Mouse (Mus musculus): ENCODE measurements around the gene Ttll3. TPM values are rescaled to one million over a fixed set of nuclear protein-coding genes. Genes with fewer than 3 reads are reported as not detected.

The Ttll3 gene
- total RNA-seq, 2 experiments from 2014 or later = 15.5 to 23.2 TPM

DNA sequence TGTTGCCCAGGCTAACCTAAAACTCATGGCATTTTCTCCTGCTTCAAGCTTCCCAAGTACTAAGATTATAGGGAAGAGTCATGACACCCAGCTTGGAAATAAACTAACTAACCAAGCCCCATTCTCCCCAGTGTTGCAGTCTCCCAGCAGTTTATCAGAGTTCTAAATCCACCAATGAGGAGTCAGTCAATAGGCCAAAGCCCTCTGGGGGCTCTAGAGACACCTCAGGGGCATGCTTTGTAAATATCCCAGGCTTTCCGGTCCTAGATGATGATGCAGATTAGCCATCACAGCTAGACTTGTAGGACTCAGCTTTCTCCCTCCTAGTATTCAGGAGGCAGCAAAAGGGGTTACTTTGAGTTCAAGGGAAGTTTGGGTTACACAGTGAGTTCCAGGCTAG is 20.9 kb downstream of the Ttll3 start:
- no peak for DNase-seq (ENCODE audit: low spot score in 2 of 2)

GRCm38 (mm10) chr6:113416416-113416815 is 27.4 kb downstream of the Ttll3 start:
- Histone ChIP-seq H3K27ac (peak overlapping the region; percentile 93; the same call in 1 of the 2 replicates), H3K4me3 (no peak overlapping the region; the same call in 1 of the 2 replicates)
- DNase-seq (ENCODE audit: low spot score in 2 of 2) = no peak
- no peak for TF ChIP-seq CTCF (conservative IDR thresholded peaks at IDR 0.05)

More for the DNA sequence above, 20.9 kb downstream of the Ttll3 start:
- Histone ChIP-seq H3K4me3 (no peak overlapping the region), H3K27ac (no peak overlapping the region)
- TF ChIP-seq CTCF (conservative IDR thresholded peaks at IDR 0.05) = no peak

GRCm38 (mm10) chr6:113418441-113419198 is 29.6 kb downstream of the Ttll3 start:
- no peak for DNase-seq (ENCODE audit: low spot score in 2 of 2)
- no peak for TF ChIP-seq CTCF (conservative IDR thresholded peaks at IDR 0.05)
- peak overlapping the region; percentile 93 for H3K27ac ChIP-seq
- peak overlapping the region; percentile 65 for H3K4me3 ChIP-seq

- peak within 1 kb of the TSS; percentile 65 for H3K4me3 ChIP-seq
- no peak for TF ChIP-seq CTCF (conservative IDR thresholded peaks at IDR 0.05)
- DNase-seq (ENCODE audit: low spot score in 2 of 2) = peak; percentile 97 to 99
- H3K27ac ChIP-seq = peak within 1 kb of the TSS; percentile 93
Measured at GRCm38 (mm10) chr6:113419199-113419587, 30.1 kb downstream of the Ttll3 start, which contains the start of gene Rpusd3. Gene Rpusd3 (minus strand): TSS chr6:113419340.

DNA sequence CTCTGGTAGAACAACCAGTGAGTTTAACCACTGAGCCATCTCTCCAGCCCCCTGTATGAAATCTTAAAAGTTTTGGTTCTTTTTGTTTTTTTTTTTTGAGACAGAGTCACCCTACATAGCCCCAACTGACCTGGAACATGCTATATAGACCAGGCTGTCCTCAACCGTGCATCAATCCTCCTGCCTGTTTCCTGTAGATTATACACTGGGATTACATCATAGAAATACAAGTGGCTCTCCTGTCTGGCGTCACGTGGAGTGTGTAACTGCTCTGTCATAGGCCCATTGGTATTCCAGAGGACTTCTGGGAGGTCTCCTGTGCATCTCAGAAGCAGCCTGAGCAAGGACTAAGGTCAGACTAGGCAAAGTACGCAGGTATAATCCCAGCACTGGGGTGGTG is 33.9 kb downstream of the Ttll3 start:
- no peak overlapping the region for H3K27ac ChIP-seq
- no peak for DNase-seq (ENCODE audit: low spot score in 2 of 2)
- TF ChIP-seq CTCF (conservative IDR thresholded peaks at IDR 0.05) = no peak
- no peak overlapping the region for H3K4me3 ChIP-seq

GRCm38 (mm10) chr6:113424187-113424586 is 35.1 kb downstream of the Ttll3 start:
- no peak overlapping the region for H3K4me3 ChIP-seq
- DNase-seq (ENCODE audit: low spot score in 2 of 2) = no peak
- H3K27ac ChIP-seq = no peak overlapping the region
- peak; percentile 66 for TF ChIP-seq CTCF (conservative IDR thresholded peaks at IDR 0.05)

GRCm38 (mm10) chr6:113426696-113427095 is 37.6 kb downstream of the Ttll3 start:
- Histone ChIP-seq H3K27ac (no peak overlapping the region), H3K4me3 (no peak overlapping the region)
- DNase-seq (ENCODE audit: low spot score in 2 of 2) = no peak
- no peak for TF ChIP-seq CTCF (conservative IDR thresholded peaks at IDR 0.05)

DNA sequence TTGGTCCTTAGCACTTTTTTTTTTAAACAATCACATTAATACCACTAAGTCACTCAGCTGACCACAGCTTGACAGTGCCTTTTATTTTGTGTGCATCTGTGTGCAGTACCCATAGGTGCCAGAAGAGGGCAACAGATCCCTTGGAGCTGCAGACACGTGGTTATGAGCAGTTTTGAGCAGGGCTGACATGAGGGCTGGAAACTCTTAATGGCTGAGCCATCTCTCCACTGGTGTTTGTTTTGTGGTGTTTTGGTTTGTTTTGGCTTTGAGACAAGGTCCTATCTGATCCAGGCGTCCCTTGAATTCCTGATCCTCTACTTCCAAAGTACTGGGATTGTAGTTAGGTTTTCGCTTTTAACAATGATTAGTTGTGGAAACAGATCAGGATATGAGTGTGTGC is 38.3 kb downstream of the Ttll3 start:
- TF ChIP-seq CTCF (conservative IDR thresholded peaks at IDR 0.05) = peak; percentile 73
- no peak for DNase-seq (ENCODE audit: low spot score in 2 of 2)

GRCm38 (mm10) chr6:113428006-113428405 is 38.9 kb downstream of the Ttll3 start:
- TF ChIP-seq CTCF (conservative IDR thresholded peaks at IDR 0.05) = no peak
- DNase-seq (ENCODE audit: low spot score in 2 of 2) = no peak
- H3K27ac ChIP-seq = no peak overlapping the region
- no peak overlapping the region for H3K4me3 ChIP-seq

More for the DNA sequence above, 38.3 kb downstream of the Ttll3 start:
- H3K4me3 ChIP-seq = no peak overlapping the region
- no peak overlapping the region for H3K27ac ChIP-seq

- DNase-seq (ENCODE audit: low spot score in 2 of 2) = no peak
- H3K4me3 ChIP-seq = no peak overlapping the region
- no peak for TF ChIP-seq CTCF (conservative IDR thresholded peaks at IDR 0.05)
- H3K27ac ChIP-seq = no peak overlapping the region
Measured at GRCm38 (mm10) chr6:113429965-113430364, 40.9 kb downstream of the Ttll3 start.

- DNase-seq (ENCODE audit: low spot score in 2 of 2) = no peak
- Histone ChIP-seq H3K4me3 (no peak overlapping the region), H3K27ac (no peak overlapping the region)
- no peak for TF ChIP-seq CTCF (conservative IDR thresholded peaks at IDR 0.05)
Measured at GRCm38 (mm10) chr6:113430846-113431245, 41.8 kb downstream of the Ttll3 start.

- DNase-seq (ENCODE audit: low spot score in 2 of 2) = no peak
- no peak overlapping the region for H3K4me3 ChIP-seq
- TF ChIP-seq CTCF (conservative IDR thresholded peaks at IDR 0.05) = no peak
- H3K27ac ChIP-seq = no peak overlapping the region
Measured at GRCm38 (mm10) chr6:113431801-113432200, 42.7 kb downstream of the Ttll3 start.

- Histone ChIP-seq H3K4me3 (no peak overlapping the region), H3K27ac (no peak overlapping the region)
- DNase-seq (ENCODE audit: low spot score in 2 of 2) = no peak
- no peak for TF ChIP-seq CTCF (conservative IDR thresholded peaks at IDR 0.05)
Measured at GRCm38 (mm10) chr6:113433661-113434060, 44.6 kb downstream of the Ttll3 start.

- no peak for TF ChIP-seq CTCF (conservative IDR thresholded peaks at IDR 0.05)
Measured at GRCm38 (mm10) chr6:113434691-113435090, 45.6 kb downstream of the Ttll3 start.

More at GRCm38 (mm10) chr6:113434691-113435090, 45.6 kb downstream of the Ttll3 start:
- DNase-seq (ENCODE audit: low spot score in 2 of 2) = no peak
- H3K27ac ChIP-seq = no peak overlapping the region
- no peak overlapping the region for H3K4me3 ChIP-seq

All from layer of hippocampus, adult 2 months (tissue).